Mouse (Mus musculus) lung, adult 2 months (tissue): ENCODE data around the gene Uggt1.

Source experiments
- CTCF ChIP-seq: fragments of 200-500 bp; IDR thresholded peaks from 2 replicates; pipeline ENCODE4 v1.5.1; 2011; ENCODE audit warnings: mild to moderate bottlenecking, low read length, control low read depth; ENCODE audit not compliant: insufficient read depth
- POLR2A ChIP-seq: fragments of 200-500 bp; IDR thresholded peaks from 2 replicates; pipeline ENCODE4 v1.6.1; 2011; ENCODE audit warnings: low read depth, mild to moderate bottlenecking, control low read depth, low read length, borderline replicate concordance; ENCODE audit errors: extremely low read depth

- no peak for TF ChIP-seq CTCF
- TF ChIP-seq POLR2A, result no peak
Observed at GRCm38 (mm10) chr1:36091246-36091645, 153.3 kb downstream of the Uggt1 start.
